Mouse (Mus musculus) kidney, adult 8-10 months (tissue): ENCODE results near the gene Slc30a5.
A peak's percentile ranks its signal among the peaks of the same experiment; 100 is the strongest.
"Not testable (repeated sequence)": the region's sequence is repeated elsewhere in the genome, so short reads cannot be mapped to it uniquely, and the experiment has no call there.

Experiments used
- DNase-seq, 2 experiments: peaks; one replicate each; pipeline ENCODE4 v3.0.0; 2022

Gene Slc30a5

DNA sequence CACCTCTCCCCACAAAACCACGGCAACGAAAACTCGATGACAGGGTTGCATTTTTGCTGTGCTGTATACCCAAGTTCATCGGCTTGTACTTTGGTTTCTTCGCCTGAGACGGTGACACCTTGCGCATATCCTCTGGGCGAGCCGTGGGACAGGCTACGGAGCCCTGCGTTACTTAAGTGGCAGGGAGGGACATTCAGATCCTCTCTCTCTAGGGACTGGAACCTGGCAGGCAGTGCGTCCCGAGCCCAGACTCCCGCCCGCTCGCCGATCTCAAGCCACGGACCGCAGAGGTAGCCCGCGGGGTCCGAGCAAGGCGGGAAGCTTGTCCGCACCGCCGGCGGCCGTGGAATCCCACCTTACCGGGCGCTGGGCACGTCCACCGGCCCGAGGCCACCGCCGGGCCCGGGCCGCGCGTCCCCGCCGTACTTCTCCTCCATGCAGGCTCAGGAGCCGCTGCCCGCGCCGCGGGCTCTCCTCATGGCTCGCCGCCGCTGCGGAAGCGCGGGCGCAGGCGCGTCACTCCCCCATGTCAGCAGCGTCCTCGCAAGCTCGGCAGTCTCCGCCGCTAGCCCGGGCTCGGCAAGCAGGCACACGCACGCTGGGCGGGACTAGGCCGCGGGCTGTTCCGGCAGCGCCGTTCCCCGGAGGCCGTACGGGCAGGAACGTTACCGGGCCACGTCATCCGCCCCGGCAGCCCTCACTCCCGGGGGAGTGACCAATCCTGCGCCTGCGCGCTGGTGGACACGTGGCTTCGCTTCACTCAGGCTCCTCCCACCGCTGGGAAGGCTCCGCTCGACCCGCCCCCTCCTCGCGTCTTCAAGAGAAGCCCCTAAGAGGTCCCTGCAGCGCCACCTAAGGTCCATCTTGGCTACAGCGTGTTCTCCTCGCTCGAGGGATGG is at the start of gene Slc30a5:
TSS of gene Slc30a5 (minus strand) at position 687 of the 899 bp plus-strand sequence.
- peak; percentile 99 for DNase-seq

DNA sequence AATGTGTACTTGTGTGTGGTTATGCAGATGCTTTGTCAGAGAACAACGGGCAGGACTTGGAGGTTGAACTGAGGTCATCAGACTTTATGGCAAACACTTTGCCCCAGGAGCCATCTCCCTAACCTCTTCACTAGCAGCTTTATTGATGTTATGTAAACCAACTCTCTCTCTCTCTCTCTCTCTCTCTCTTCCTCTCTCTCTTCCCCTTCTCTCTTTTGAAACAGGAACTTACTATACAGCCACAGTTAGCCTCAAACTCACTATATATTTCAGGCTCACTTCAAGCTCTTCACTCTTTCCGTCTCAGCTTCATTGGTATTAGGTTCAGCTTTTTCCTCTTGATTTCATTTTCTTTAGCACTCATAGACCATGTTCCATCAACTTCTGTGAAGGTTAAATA is 48.7 kb upstream of the Slc30a5 start:
- no peak for DNase-seq

DNA sequence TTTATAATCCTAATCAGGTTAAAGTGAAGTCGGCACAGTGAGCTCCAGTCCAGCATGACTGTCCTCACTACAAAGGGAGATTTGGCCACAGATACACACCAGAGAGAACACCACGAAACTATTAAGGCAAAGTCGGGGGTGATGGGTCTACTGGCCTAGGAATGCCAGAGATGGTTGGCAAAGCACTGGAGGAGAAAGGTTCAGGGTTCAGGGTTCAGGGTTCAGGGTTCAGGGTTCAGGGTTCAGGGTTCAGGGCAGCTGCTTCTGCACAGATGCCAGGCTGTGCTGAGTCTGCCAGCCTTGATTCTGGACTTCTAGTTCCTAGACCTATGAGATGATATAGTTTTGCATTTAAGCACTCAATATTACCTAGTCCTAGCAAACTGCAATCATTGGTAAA is 46.6 kb upstream of the Slc30a5 start:
- peak in 1 of 2 experiments; percentile 28 for DNase-seq

DNA sequence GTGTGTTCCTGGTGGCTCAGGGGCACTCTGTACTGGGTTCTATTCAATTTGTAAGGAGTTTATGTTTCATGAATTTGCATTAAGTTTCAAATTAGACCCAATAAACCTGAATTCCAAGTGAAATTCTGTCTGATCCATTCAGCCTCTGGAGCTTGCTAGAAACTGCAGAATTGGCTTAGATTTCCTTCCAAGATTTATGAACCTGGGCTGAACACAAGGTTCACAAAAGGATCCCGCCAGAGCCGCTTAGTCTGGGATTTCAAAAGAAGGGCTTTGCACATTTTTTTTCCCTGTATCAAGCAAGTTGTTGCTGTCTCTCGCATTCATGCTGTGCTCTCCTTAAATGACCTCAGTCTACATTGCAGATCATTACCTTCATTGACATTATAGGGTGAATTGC is 46.1 kb upstream of the Slc30a5 start:
- no peak for DNase-seq

DNA sequence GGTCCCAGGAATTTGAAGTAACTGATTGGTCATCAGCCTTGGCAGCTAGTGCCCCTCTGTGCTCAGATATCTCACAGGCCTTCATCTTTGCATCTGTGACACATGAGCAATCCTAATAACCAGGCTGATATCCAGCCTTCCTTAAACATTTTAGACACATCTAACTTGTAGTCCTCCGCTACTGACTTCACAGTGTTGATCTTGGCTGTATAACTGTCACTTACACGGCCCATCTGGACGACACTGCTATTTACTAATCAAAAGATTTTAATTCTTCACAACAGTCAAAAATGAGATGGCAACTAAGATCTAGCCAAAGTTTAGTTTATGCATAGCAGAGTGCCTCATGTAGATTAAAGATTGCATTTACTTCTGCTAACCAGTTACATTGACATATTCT is 45.0 kb upstream of the Slc30a5 start:
- DNase-seq = no peak

DNA sequence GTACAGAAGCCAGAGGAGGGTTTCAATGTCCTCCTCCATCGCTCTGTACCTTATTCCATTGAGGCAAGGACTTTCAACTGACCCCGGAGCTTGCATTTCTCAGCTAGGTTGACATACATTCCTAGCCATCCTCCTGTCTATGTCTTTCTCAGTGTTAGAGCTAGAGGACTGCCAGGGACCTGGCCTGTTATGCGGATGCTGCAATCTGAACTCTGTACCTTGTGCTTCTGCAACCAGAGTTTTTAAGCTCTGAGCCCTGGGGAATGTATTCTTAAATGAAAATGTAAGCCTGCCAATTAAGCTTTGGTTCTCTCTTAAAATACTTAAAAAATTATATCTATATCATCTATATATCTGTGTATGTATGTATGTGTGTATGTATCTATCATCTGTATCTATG is 44.5 kb upstream of the Slc30a5 start:
- DNase-seq = no peak

DNA sequence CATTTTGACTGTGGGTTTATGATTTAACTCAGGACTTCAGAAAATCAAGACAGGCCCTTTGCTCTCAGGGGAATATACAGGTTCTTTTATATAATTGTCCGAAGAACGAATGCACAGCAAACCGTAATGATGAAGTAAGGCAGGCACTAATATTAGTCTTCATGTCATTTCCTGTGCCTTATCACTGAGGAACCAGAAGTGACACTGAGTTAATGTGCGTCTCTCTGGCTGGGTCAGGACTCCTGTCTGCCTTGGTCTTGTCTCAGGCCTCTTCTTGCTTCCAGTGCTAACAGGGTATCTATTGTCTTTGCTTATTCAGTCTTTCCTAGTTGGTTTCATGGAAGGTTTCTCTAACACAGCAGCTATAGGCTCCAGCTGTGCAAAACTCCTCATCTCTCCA is 41.9 kb upstream of the Slc30a5 start:
- no peak for DNase-seq

DNA sequence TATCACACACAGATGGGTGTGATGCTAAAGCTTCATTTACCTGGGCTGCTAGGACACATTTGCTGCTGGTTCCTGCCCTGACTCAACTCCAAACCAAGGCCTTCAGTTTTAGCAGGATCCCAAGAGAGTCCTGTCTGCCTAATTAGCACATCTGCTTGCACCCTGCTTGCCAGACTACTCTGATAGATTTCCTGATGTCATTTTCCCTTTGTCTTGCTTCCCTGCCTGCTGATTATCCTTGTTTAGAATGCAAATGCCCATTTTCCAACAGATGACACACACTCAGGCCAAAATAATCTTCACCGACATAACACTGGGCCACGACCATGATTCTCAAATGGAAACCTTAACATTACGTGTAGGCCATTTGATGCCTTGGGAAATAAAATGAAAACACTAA is 41.4 kb upstream of the Slc30a5 start:
- DNase-seq = no peak

DNA sequence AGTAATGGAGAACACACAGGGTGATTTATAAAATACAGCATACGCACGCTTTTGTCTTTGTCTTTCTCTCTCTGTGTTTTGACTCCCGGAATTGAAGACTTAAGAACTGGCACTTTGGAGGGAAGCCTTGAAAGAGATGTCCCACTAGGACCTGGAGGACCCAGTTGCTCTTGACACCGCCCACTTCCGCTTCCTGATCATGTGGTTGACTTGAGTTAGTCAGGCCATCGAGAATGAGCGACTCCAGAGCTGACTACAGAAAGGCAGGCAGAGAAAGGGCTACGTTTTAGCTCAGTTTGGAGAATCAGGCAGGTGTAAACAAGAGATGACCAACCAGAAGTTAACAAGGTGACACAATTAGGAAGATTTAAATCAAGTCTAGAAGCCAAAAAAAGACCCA is 40.3 kb upstream of the Slc30a5 start:
- no peak for DNase-seq

DNA sequence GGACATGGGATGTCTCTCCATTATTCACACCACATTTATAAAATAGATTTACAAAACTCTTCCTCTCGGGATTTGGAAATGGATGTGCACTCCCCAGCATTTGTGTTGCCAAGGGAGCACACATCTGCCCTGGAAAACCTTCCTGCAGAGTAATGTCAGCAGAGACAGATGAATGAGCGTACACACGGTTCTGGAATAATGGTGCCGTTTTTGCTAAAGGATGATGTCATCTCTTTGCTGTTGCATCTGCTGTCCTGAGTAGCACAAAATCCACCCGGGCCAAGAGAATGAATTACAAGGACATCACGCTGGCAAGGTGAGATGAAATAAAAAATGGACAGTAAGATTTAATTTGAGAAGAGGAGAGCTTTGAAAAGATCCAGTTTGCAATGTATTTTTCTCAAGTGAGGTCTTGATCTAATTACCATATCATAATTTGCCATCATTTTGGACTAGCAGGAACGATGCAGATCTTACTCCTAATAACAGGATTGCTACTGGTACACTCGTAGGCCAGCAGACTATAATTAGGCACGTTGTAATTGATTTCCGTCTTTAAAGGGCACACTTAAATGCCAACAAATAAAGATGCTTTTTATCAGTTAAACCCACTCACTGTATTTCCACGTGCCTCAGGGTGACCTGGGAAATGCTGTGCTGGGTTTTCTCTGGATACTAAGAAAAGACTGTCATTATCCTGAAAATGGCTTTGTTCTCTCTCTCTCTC is 38.4 kb upstream of the Slc30a5 start:
- DNase-seq = no peak

DNA sequence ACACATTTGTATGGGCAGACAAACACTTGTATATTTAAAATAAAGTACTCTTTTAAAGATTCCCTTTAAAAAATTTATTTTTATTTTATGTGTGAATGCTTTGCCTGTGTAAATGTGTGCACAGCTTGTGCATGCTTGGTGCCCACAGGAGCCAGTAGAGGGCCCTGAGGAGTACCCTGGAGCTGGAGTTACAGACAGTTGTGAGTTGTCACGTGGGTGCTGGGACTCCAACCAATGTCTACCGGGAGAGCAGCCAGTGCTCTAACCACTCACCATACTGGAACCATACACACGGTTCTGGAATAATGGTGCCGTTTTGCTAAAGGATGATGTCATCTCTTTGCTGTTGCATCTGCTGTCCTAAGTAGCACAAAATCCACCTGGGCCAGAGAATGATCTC is 36.6 kb upstream of the Slc30a5 start:
- DNase-seq = no peak

DNA sequence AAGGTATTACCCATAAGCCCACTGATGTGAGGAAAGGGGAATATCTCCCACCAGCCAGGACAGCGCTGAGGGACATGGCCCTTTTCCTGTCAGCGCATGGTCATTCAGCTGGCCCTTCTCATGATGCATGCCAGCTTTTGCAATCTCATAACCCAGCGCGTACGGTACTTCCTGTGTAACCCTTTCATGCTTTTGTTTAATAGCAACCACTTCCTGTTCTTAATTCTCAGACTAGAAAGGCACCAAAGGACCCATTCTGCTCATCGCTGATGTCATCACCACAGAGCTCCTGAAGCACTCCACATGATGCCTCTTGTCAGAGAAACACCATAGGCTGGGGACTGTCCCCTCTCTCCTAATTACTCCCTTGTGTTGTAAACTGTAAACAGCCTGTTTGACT is 33.1 kb upstream of the Slc30a5 start:
- no peak for DNase-seq

DNA sequence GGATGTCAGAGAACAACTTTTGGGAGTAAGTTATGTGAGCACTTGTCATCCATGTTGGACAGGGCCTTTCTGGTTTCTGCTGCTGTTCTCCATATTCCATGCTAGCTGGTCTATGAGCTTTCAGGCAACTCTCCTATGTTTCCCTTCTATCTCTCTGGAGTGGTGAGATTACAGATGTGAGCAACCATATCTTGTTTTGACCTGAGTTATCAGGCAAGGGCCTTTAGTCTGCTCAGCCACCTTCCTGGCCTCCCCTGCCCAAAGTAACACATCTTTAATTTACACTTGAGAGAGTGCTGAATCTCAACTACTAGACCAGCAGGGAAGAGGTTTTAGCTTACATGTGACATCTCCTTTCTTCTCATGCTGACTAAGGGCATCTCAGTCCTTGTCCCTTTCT is 32.5 kb upstream of the Slc30a5 start:
- no peak for DNase-seq

DNA sequence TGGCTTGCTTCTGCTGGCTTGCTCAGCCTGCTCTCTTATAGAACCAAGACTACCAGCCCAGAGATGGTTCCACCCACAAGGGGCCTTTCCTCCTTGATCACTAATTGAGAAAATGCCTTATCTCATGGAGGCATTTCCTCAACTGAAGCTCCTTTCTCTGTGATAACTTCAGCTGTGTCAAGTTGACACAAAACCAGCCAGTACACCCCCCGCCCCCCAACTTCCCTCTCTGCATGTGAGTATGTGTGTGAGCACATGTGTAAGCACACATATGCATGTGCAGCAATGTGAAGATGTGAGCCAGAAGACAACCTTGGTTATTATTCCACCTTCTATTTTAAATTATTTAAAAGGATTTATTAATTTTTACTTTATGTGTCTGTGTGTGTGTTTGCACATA is 30.7 kb upstream of the Slc30a5 start:
- not testable (repeated sequence) for DNase-seq

DNA sequence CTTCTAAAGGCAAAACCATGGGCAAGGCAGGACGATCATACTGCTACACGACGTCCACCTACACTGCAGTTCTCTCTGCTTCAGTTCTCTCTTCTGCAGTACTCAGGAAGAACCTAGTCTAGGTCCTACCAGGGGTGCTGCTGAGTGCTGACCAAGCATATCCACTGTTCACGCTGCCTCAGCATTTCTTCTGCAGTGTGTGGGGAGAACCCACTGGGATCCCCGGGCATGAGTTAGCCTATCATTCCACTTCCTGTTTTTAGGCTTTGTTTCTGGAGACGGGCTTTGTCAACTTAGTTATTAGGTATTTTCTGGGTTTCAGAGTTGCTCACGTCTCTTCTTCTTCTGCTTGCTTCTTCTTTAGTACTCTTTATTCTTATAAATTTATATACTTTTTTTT is 25.9 kb upstream of the Slc30a5 start:
- DNase-seq = no peak

DNA sequence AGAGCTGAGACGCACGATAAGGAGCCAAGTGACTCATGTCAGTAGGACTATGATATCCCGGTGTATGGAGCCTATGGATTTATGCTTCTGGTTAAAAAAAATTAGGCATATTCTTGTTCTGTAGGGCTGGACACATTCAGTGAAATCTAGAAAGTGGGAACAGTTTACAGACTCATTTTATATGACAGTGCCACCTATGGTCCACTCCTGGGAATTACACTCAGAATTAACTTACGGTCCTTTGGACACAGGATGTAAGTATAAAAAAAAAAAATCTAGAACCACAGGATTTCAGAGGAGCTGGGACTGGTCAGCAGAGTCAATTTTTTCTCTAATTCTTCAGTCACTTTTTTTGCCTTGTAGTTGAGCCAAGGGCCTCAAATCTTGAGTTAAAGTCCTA is 20.9 kb upstream of the Slc30a5 start:
- DNase-seq = peak; percentile 28 to 42

DNA sequence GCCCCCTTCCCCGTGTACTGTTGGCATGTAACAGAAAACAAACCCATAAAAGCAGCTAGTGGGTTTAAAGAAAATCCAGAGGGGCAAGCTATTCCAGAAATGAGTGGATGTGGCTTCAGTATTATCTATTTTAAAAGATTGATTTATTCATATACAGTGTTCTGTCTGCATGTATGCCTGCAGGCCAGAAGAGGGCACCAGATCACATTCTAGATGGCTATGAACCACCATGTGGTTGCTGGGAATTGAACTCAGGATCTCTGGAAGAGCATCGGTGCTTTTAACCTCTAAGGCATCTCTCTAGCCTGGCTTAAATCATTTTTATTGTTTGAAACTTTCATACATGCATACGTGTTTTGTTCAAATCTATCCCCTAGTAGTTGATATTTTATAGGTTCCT is 19.9 kb upstream of the Slc30a5 start:
- DNase-seq = no peak

DNA sequence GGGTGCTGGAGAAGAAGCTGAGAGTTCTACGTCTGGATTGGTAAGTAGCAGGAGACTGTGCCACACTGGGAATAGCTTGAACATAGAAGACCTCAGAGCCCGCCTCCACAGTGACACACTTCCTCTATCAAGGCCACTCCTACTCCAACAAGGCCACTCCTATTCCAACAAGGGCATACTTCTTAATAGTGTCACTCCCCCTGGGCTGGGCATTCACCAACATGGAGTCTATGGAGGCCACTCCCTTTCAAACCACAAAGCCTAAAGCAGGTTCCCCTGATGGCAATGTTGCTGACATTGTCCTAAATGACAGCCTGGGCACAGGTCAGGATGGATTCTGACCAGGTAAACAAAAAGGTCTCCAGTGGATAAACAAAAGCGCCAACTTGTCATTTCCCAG is 15.9 kb upstream of the Slc30a5 start:
- DNase-seq = no peak

DNA sequence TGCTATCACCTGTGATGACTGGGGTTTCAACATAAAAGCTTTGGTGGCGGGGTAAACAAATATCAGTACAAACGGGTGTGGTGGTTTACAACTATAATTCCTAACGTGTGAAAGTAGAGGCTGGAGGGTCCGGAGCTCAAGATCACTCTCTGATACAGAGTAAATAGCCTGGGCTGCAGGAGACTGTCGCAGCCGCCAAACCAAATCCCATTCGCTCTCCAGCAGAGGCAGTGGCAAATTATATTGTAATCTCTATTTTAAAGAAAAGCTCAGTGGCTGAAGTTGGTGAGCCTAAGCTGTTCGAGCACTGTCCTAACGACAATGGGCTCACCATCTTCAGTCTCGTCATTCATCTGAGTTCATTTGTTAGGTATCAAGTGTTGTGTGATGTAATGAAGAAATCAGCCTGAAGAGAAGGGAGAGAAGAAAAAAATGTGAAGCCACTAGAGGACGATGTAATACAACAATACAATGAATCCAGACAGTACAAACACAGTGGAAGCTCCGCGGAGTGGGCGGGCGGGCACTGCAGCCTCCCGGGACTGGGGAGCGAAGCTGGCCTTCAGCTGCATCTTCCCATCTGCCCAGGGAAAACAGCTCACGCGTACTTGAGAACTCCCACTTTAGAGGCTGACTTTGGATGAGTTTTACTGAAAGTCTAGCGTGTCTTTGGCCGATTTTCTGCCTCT is 13.8 kb upstream of the Slc30a5 start:
- DNase-seq = no peak

DNA sequence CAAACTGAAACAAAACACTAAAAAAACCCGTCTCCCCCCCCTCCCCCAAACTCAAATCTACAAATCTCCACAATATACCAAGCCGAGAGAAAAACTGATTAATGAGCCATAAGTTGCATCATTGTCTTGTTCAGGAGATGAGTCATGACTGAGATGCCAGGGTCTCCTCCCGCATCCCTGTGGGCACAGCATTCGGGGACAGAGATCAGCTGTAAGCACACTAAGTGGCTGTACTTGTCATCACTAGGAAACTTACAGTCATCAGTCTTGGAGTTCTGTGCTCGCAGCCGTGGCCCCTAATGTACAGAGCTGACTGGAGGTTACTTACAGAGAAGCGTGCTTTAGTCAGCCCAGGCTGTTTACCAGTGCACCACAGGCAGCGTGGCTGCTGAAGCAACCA is 13.0 kb upstream of the Slc30a5 start:
- no peak for DNase-seq

DNA sequence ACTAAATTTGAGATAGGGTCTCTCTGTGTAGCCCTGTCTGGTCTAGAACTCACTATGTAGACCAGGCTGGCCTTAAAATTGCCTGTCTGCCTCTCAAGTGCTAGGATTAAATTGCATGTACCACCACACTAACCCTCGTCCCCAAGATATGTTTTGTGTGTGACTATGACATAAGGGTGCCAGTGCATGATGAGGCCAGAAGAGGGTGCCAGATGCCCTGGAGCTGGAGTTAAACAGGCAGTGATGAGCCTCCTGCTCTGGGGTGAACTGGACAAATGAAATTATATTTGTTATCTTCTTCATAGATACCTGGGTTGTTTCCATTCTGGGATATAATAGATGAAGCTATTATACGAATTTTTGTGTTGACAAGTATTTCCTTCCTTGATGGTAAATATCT is 10.7 kb upstream of the Slc30a5 start:
- DNase-seq = no peak

DNA sequence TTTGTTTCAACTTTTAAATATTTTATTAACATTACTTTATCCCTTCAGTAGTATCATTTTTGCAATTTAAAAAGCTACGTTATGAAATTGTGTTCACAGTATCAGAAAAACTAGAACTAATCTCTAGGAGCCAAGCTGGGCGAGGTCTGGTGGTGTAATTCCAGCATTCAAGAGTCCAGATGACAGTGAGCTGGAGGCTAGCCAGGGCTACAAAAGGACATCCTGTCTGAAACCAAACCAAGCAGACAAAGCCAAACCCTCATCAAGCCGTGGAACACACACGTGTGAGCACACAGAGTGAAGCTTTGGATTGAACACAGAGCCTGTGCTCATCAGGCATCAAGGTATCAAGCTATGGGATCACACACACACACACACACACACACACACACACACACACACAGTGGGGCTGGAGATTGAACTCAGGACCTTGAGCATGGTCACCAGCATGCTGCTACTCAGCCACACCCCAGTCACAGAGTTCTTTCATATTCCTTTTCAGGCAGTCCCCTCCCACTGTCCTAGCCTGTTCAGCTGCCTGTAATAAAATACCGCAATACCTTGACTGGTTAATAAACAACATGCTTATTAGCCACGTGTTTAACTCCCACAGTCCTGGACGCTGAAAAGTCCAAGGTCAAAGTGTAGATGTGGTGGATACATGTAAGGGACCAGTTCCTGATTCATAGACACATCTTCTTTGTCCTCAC is 9.9 kb upstream of the Slc30a5 start:
- DNase-seq = peak; percentile 68 to 77

DNA sequence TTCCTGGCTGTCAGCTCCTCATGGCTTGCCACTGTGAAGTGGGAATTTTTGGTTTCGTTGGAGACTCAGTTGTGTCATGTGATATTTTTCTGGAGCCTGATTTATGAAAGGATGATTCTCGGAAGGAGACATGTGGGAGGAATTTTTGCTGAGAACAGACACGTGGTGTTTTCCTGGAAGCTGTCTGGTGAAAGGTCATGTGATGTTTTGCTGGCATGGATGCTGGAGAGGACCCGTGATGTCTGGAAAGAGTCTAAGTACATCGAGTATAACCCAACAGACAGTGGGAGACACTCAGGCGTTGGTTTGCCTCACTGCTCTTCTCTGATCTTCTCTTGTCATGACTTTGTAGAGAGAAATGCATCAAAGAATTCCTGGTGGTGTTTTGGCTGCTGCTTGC is 8.5 kb upstream of the Slc30a5 start:
- peak in 1 of 2 experiments; percentile 50 for DNase-seq
